Mouse (Mus musculus): Measurements from ENCODE around the gene Fzr1.

DNA sequence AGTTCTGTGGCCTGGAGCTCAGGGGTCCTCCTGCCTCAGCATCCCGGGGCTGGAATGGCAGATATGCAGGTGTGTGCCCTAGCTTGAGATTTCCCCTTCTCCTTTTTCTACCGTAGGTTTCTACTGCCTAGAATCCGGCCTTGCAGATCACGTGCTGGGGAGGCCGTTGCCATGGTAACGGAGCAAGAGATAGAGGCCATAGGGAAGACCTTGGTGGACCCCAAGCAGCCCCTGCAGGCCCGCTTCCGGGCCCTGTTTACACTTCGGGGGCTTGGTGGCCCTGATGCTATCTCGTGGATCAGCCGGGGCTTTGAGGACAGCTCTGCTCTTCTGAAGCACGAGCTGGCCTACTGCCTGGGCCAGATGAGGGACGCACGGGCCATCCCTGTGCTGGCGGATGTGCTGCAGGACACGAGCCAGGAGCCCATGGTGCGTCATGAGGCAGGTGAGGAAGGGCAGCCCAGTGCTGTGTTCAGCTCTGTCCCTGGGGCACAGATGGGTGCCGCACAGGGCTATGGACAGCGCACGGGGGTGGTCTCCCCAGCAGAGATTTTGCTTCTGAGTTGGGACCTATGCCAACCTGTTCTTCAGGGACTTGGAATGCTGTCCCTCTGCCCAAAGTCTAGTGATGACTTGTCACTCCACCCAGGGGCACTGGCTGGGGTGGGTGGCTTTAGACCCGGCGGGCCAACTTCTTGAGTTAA is 7.4 kb upstream of the Fzr1 start:
- TF ChIP-seq POLR2A (IDR thresholded peaks at IDR 0.05; ENCODE audit: borderline replicate concordance, insufficient read depth, low read length) (no peak), CTCF (IDR thresholded peaks at IDR 0.05; ENCODE audit: borderline replicate concordance, insufficient read depth, low read depth, low read length) (no peak)

All from cerebellum, adult 2 months (tissue).